Comparison of ENCODE assay signal across 10 mouse cellular contexts in the genomic region with DNA sequence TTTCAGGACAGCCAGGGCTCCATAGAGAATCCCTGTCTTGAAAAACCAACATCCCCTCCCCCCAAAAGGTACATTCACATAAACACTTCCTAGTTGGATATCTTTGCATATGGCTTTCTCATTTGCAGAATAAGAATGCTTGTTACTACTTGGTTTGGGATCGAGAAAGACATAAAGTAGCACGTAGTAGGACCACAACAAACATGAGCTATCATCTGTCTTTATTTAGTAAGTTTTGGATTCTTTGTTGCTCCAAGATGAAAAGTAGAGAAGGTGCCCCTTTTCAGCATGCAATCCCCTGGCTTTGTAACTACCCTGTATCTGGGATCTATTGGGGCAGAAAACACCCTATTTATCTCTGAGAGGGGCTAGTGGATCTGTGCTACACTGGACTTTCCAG.
"Had no signal": no experiment of that assay in that cellular context is flagged by ENCODE, and none has a peak within 500 bp of the region (broad histone marks: within the 10 kb centered on the region; RNA-seq: fewer than 3 reads in every experiment).

No protein-coding gene starts in this region.

- H3K36me3 ChIP-seq: limb, embryonic 10.5 days; liver, embryonic 12.5 days; midbrain, embryonic 12.5 days; neural tube, embryonic 13.5 days had no signal

- ATAC-seq: liver, embryonic 12.5 days; midbrain, embryonic 16.5 days had no signal

- H3K4me3 ChIP-seq: left cerebral cortex, adult 2 months; limb, embryonic 10.5 days; liver, embryonic 12.5 days; midbrain, embryonic 12.5 days; neural tube, embryonic 13.5 days had no signal

- H3K27me3 ChIP-seq: liver, embryonic 12.5 days; midbrain, embryonic 12.5 days; neural tube, embryonic 13.5 days had no signal

- H3K9me3 ChIP-seq: limb, embryonic 10.5 days; liver, embryonic 12.5 days; midbrain, embryonic 12.5 days; neural tube, embryonic 13.5 days had no signal

- H3K4me2 ChIP-seq: liver, embryonic 12.5 days; midbrain, embryonic 12.5 days; neural tube, embryonic 13.5 days had no signal

- H3K27ac ChIP-seq: left cerebral cortex, adult 2 months; limb, embryonic 10.5 days; liver, embryonic 12.5 days; midbrain, embryonic 12.5 days; neural tube, embryonic 13.5 days had no signal

- H3K4me1 ChIP-seq: midbrain, embryonic 12.5 days had no signal

- DNase-seq: kidney, adult 11 months; kidney, postnatal 10 days; right cerebral cortex, postnatal 14 days; thymus, postnatal 36 days had no signal

- H3K9ac ChIP-seq: liver, embryonic 12.5 days; midbrain, embryonic 12.5 days; neural tube, embryonic 13.5 days had no signal
